Mouse (Mus musculus): Measurements from ENCODE around the gene Tmem247.

Gene Tmem247

GRCm38 (mm10) chr17:86917048-86917447, at the start of gene Tmem247:
Gene Tmem247 (plus strand): TSS chr17:86917348.
- no peak for DNase-seq

GRCm38 (mm10) chr17:86870586-86870985, 46.6 kb upstream of the Tmem247 start:
- no peak for DNase-seq

DNA sequence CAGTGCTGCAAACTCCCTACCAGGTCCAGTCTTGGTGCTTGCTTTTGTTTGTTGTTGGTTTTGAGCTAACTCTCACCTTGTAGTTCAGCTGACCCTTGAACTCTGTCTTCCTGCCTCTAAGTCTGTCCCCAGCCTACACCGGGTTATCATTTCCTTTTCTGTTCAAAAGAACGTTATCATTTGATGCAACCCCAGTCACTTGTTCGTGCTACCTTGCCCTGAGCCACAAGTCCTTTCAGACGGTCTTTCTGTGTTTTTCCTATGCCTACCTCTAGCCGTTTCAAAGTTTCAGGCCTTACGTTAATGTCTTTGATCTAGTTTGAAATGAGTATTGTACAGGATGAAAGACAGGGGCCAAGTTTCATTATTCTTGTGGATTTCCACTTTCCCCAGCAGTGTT, 44.5 kb upstream of the Tmem247 start:
- no peak for DNase-seq

DNA sequence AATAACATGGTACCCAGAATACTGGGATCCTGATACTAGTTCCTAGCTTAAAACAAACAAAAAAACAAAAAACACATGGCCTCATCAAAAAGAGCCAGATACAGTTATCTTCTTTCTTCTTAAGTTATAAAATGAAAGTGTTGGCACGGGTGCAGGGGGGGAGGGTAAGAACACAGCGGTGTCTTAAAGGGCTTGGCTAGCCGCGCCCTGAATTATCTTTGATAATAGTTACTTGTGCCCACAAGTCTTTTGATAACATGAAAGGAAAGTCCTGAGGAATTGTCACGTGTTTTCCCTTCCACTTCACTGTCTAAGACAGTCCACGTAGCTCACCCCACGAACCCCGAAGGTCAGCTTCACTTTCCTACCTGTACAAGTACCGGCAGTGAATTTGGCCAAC, 40.2 kb upstream of the Tmem247 start:
- no peak for DNase-seq

GRCm38 (mm10) chr17:86877747-86878146, 39.4 kb upstream of the Tmem247 start:
- no peak for DNase-seq

GRCm38 (mm10) chr17:86880056-86880455, 37.1 kb upstream of the Tmem247 start:
- no peak for DNase-seq

DNA sequence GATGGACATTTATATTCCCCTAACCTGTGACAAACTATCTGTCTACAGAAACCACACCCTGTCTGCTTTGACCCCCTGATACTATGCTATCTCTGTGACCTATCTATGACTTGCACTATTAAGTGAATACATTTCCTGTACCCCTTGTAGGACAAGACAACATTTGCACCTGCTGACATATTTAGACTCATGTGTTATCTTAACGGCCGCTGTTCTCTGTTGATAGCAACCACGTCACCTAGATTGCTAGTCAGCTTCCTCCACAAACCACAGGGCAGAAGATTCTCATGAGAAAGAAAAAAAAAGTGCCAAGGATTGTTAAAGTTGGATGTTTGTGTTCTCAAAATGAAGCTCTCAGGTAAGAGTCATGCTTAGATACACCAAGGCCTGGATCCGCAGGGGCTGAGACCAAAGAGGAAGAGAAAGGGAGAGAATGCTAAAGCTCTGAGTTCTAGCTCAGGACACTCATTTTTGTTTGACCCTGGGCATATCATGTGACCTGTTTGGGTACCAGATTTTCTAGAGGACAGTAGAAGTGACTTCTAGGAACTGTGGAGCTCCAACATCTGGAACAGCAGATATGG, 36.6 kb upstream of the Tmem247 start:
- no peak for DNase-seq

- DNase-seq = no peak
Observed at GRCm38 (mm10) chr17:86895191-86895590, 22.0 kb upstream of the Tmem247 start.

- no peak for DNase-seq
Observed at GRCm38 (mm10) chr17:86897486-86898165, 19.5 kb upstream of the Tmem247 start.

- DNase-seq = no peak
Observed at GRCm38 (mm10) chr17:86899821-86900220, 17.3 kb upstream of the Tmem247 start.

GRCm38 (mm10) chr17:86900564-86900963, 16.6 kb upstream of the Tmem247 start:
- DNase-seq = no peak

DNA sequence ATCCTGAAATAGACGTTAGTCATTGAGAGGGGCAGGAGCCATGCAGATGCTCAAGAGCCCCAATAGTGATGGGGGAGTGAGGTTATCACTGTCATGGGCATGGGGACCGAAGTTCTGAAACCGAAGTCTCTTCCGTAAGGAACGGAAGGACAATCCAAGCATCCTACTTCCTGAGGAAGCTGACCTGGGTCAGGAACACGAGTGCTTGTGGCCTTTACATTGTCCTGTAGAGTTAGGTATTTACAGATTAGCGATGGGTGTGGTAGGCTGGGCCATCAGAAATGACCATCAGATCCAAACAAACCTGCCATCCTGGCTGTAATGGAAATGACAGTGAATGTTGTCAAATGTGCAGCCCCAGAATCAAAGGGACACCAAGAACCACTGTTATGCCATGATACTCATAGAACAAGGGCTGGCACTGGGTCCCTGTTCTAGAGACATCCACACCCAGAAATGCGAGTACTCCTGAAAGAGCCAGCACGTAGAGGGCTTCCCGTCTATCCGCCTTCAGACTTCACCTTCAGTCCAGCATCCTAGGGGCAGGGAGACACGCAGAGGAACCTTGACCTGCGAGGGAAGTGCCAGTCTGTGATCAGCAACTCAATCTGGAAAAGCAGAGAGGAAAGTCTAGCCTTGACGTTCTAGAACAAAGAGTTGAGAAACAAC, 14.6 kb upstream of the Tmem247 start:
- no peak for DNase-seq

DNA sequence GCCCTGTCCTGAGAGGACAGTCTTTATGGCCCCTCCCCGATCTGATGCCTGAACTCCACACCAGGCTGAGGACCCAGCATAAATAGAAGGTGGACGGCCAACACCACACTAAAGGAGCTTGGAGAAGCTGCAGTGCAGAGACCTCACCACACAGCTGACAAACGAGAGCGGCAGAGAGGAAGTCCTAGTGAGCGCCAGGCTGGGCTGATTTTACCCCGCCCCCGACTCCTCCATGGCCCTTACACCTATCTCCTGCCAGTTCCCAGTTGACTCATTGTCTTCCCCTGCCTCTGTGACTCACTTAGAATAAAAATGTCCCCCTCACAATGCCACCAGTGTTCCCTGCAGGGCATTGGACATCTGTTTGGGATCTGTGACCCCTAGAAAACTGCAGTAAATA, 13.6 kb upstream of the Tmem247 start:
- DNase-seq = no peak

DNA sequence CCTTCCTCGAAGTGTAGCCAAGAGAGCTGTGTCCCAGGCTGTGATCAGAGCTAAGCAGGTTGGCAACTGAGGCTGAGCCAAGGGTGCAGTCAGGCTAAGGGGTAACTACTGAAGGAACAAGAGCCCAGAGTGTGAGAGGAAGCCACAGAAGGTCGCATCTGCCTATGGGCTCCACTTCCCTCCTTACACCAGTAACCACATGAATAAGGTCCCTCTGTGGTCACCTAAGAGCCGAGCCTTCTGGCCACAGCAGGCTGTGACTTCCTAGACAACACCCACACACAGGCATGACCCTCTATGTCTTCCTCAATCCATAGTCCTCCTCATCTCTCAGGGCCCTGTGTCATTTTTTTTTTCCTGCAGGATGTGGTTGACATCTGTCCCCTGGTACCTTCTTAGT, 12.9 kb upstream of the Tmem247 start:
- DNase-seq = no peak

- peak; percentile 20 to 36 for DNase-seq
Observed at GRCm38 (mm10) chr17:86905297-86906135, 11.6 kb upstream of the Tmem247 start.

GRCm38 (mm10) chr17:86906136-86906461, 11.0 kb upstream of the Tmem247 start:
- peak; percentile 76 to 81 for DNase-seq

DNA sequence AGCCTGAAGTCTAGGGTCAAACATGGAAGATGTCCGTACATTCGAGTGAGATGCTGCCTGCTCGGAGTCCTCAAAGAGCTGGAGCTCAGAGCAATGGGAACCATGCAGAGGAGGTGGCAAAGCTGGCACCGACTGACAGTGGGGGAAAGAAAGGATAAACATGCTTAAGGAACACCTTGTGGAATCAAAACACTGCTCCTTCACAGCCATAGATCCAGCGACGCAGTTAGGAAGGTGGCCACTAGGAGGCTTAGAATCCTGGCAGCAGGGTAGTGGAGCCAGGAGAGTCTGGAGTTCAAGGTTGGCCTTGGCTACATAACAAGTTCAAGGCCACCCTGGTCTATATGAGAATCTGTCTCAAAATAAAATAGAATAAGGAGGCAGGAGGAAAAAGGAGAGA, 10.5 kb upstream of the Tmem247 start:
- DNase-seq = no peak

DNA sequence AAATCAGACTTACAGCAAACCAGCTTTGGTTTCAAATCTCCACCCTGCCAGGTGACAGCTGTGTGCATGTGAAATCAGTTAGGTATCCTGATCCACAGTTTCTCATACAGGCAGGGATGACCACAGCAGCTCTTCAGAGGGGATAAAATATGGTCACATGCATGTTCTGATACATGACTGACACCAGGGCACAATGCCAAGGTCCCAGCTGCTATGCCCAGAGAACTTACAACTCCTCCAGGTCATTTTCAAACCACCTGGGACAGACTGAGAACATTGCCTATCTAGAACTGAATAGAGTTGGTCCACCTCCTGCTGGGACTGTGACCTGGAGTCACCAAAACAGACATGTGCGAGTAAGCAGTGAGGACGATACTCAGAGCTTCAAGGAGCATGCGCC, 10.1 kb upstream of the Tmem247 start:
- DNase-seq = no peak

DNA sequence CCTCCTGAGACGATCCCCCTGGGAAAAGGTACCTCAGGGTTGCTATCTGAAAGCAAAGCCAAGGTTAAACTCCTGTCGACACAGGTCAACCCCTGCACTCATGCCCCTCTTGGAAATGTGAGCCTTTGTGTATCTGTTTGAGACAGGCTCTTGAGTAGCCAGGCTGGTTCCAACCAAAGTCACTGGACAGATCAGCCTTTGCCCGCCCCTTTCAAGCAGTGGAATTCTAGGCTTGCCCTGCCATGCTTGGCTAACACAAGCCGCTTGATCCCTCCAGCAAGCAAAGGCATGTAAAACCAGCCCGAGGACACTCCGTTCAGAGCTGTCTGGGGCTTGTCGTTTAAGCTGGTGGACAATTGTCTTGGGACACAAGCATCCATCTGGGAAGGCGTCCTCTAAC, 8.8 kb upstream of the Tmem247 start:
- no peak for DNase-seq

DNA sequence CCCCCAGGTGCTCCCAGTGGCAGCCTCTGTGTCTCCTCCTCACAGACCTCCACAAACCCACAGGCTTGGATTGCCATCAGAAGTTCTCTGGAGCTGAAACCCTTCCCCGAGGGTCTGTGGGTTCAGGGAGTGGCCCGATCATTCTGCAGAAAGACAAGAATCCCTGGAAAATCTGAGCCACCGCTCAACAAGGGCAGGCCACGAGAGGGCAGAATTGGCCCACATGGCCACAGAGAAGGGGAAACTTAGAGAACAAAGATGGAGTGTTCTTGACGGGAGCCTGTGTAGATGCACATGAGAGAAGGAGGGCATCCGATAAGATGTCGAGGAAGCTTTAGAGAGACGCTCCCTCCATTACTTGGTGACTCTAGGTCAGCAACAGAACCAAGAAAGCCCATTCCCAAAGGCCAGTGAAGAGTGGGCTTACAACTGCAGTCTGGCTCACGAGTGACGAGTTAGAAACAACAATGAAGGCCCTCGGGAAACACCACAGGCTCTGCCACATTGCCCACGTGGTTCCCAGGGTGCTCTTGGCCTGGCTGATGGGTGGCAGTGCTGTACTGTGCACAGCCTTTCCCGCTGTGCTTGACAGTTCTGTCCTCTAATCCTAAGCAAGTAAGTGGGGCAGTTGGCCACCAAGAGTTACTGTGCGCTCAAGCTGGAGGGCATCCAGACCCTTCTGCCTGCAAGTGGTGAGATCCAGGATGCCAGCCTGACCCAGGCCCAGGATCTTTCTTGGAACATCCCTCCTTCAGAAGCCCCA, 7.2 kb upstream of the Tmem247 start:
- peak; percentile 25 to 39 for DNase-seq

DNA sequence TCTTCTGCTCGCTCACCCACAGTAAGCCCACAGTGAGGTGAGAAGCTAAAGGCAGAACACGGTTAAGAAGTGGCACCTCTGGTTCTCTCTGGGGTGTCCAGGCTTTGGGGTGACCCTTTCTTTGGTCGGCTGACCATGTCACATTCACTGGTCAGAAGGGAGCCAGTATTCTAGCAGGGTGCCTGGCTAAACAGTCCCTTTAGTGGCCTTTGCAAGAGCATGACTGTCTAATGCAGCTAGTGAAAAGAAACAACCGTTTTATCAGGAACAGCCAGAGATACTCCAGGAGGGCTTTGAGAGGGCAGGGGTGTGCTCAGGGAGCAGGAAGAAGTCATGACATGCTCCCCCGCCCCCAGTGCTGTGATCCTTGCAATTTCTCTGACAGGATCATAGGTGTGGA, 5.9 kb upstream of the Tmem247 start:
- DNase-seq = no peak

DNA sequence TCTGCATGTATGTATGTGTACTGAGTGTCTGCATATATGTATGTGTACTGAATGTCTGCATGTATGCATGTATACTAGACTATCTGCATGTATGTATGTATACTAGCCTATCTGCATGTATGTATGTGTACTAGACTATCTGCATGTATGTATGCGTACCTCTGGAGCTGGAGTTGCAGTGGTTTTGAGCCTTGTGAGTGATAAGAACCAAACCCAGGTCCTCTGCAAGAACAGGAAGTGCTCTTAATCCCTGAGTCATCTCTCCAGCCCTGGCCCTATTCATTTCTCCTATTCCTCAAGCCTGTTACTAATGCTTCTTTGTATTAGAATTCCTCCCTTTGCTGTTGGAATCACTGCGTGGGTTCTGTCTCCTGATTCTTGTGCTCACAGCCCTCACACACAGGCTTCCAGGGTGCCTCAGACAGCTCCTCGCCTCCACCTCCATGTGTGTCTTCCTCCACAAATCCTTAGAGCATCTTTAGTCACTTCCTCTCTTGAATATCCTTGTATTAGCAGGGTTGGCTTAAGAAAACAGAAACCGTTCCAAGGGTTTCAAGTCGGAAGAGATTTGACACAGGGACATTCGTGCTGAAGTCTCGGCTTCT, 4.0 kb upstream of the Tmem247 start:
- DNase-seq = no peak
